Mouse (Mus musculus) neural tube, embryonic 11.5 days (tissue): ENCODE measurements around the gene Lrg1. TPM values are rescaled to one million over a fixed set of nuclear protein-coding genes. Genes with fewer than 3 reads are reported as not detected.

Source experiments
- ATAC-seq: fragments of 200-750 bp; cut with Nextera tagmentation; 2 replicates; pipeline ENCODE4 v1.8.0; 2017; ENCODE audit warnings: moderate number of reproducible peaks, mild to moderate bottlenecking, moderate TSS enrichment, moderate library complexity; ENCODE audit not compliant: insufficient read depth, low FRiP score, low TSS enrichment
- DNase-seq: peaks from one replicate; pipeline ENCODE4 v3.0.0-alpha.2; 2015; ENCODE audit warnings: low spot score
- H3K27ac ChIP-seq: fragments of 300-500 bp; sonication (generic); 2 replicates; pipeline ENCODE4 v1.5.1; 2014; ENCODE audit warnings: low read depth, mild to moderate bottlenecking, low read length
- H3K27me3 ChIP-seq: fragments of 300-500 bp; sonication (generic); 2 replicates; pipeline ENCODE4 v1.6.1; 2014; ENCODE audit warnings: mild to moderate bottlenecking, low read length, mixed read lengths; ENCODE audit not compliant: control insufficient read depth, insufficient read depth
- H3K36me3 ChIP-seq: fragments of 300-500 bp; sonication (generic); 2 replicates; pipeline ENCODE4 v1.6.1; 2014; ENCODE audit warnings: mild to moderate bottlenecking, low read length, moderate library complexity, mixed read lengths; ENCODE audit not compliant: control insufficient read depth, insufficient read depth
- H3K4me1 ChIP-seq: fragments of 300-500 bp; sonication (generic); 2 replicates; pipeline ENCODE4 v1.6.1; 2014; ENCODE audit warnings: low read length, mixed read lengths; ENCODE audit not compliant: control insufficient read depth, insufficient read depth
- H3K4me2 ChIP-seq: fragments of 300-500 bp; sonication (generic); 2 replicates; pipeline ENCODE4 v1.6.1; 2014; ENCODE audit warnings: low read depth, mild to moderate bottlenecking, moderate library complexity
- H3K4me3 ChIP-seq: fragments of 300-500 bp; sonication (generic); 2 replicates; pipeline ENCODE4 v1.5.1; 2014; ENCODE audit warnings: low read depth, low read length
- H3K9ac ChIP-seq: fragments of 300-500 bp; sonication (generic); 2 replicates; pipeline ENCODE4 v1.6.1; 2014; ENCODE audit warnings: mild to moderate bottlenecking, low read length
- H3K9me3 ChIP-seq: fragments of 300-500 bp; sonication (generic); 2 replicates; pipeline ENCODE4 v1.6.1; 2016; ENCODE audit warnings: low read length; ENCODE audit not compliant: control insufficient read depth
- WGBS: fragments of 180-500 bp; shearing (Covaris S2); extraction: QIAGEN DNeasy Blood & Tissue Kit; methylation state at CpG from one replicate; pipeline ENCODE4 v1.1.7; 2014; 5-methylcytosine and 5-hydroxymethylcytosine counted together
- polyA plus RNA-seq: library from polyadenylated mRNA; unstranded; fragments of >200 nt; fragmentation: Nextera tagmentation; extraction: Ambion mirVana; gene quantifications from 2 replicates; pipeline ENCODE4 v1.2.1, GENCODE M21; 2014

The Lrg1 gene
- polyA plus RNA-seq = not detected in 2 replicates

GRCm38 (mm10) chr17:56121826-56122225, at the start of gene Lrg1:
Lrg1 (minus strand) TSS chr17:56122001.
- no peak within 1 kb of the TSS for H3K4me2 ChIP-seq
- no peak for DNase-seq
- 63% methylated on average over 2 of the region's 2 CpGs for WGBS
- H3K9me3 ChIP-seq = peaks cover 10% of the 10 kb centered on the region
- no peak within 1 kb of the TSS for H3K4me3 ChIP-seq
- peaks cover 65% of the 10 kb centered on the region for H3K27me3 ChIP-seq
- no peak within 1 kb of the TSS for H3K9ac ChIP-seq
- H3K27ac ChIP-seq = no peak within 1 kb of the TSS
- no peaks in the 10 kb centered on the region; the same call in 1 of the 2 replicates for H3K36me3 ChIP-seq
- H3K4me1 ChIP-seq = peaks cover 7% of the 10 kb centered on the region; the same call in 1 of the 2 replicates
- ATAC-seq = no peak

GRCm38 (mm10) chr17:56171456-56171855, 49.7 kb upstream of the Lrg1 start:
- H3K36me3 ChIP-seq = peaks cover under 1% of the 10 kb centered on the region; the same call in 1 of the 2 replicates
- peaks cover 7% of the 10 kb centered on the region; the same call in 1 of the 2 replicates for H3K4me1 ChIP-seq
- 82% methylated on average over 9 of the region's 9 CpGs for WGBS
- no peak overlapping the region for H3K4me2 ChIP-seq
- DNase-seq (no peak), ATAC-seq (no peak)
- H3K9ac ChIP-seq = no peak overlapping the region
- no peak overlapping the region for H3K27ac ChIP-seq
- no peaks in the 10 kb centered on the region for H3K27me3 ChIP-seq
- no peaks in the 10 kb centered on the region for H3K9me3 ChIP-seq
- no peak overlapping the region for H3K4me3 ChIP-seq

GRCm38 (mm10) chr17:56170636-56171035, 48.8 kb upstream of the Lrg1 start:
- WGBS = 33% methylated on average over 10 of the region's 10 CpGs
- Histone ChIP-seq H3K4me1 (peaks cover 7% of the 10 kb centered on the region; the same call in 1 of the 2 replicates), H3K4me3 (no peak overlapping the region), H3K36me3 (no peaks in the 10 kb centered on the region; the same call in 1 of the 2 replicates), H3K9me3 (no peaks in the 10 kb centered on the region), H3K27me3 (no peaks in the 10 kb centered on the region), H3K9ac (0 out of 2 replicates have a peak overlapping the region, but pooled peaks have one; percentile 0), H3K4me2 (no peak overlapping the region), H3K27ac (peak overlapping the region; percentile 31; the same call in 1 of the 2 replicates)
- DNase-seq (peak; percentile 38), ATAC-seq (no peak)

- Histone ChIP-seq H3K36me3 (no peaks in the 10 kb centered on the region), H3K9me3 (no peaks in the 10 kb centered on the region), H3K4me2 (no peak overlapping the region), H3K4me3 (no peak overlapping the region), H3K9ac (no peak overlapping the region), H3K27ac (no peak overlapping the region), H3K27me3 (no peaks in the 10 kb centered on the region), H3K4me1 (peaks cover 10% of the 10 kb centered on the region)
- 62% methylated on average over 6 of the region's 6 CpGs for WGBS
- DNase-seq = no peak
- no peak for ATAC-seq
Observed at GRCm38 (mm10) chr17:56169830-56170229, 48.0 kb upstream of the Lrg1 start.

- Histone ChIP-seq H3K4me2 (no peak overlapping the region), H3K36me3 (no peaks in the 10 kb centered on the region), H3K27me3 (no peaks in the 10 kb centered on the region), H3K9ac (no peak overlapping the region), H3K27ac (peak overlapping the region; percentile 44; the same call in 1 of the 2 replicates), H3K9me3 (no peaks in the 10 kb centered on the region), H3K4me3 (no peak overlapping the region), H3K4me1 (peaks cover 14% of the 10 kb centered on the region)
- DNase-seq (peak; percentile 44), ATAC-seq (no peak)
- WGBS = 45% methylated on average over 11 of the region's 11 CpGs
Observed at GRCm38 (mm10) chr17:56165671-56166070, 43.9 kb upstream of the Lrg1 start.

GRCm38 (mm10) chr17:56164510-56164909, 42.7 kb upstream of the Lrg1 start:
- WGBS = 84% methylated on average over 3 of the region's 3 CpGs
- Histone ChIP-seq H3K4me2 (no peak overlapping the region), H3K4me1 (peaks cover 10% of the 10 kb centered on the region; the same call in 1 of the 2 replicates), H3K9ac (no peak overlapping the region), H3K9me3 (no peaks in the 10 kb centered on the region), H3K27me3 (0 out of 2 replicates have a peak, but pooled peaks cover 2% of the 10 kb centered on the region), H3K27ac (no peak overlapping the region), H3K4me3 (no peak overlapping the region), H3K36me3 (no peaks in the 10 kb centered on the region)
- DNase-seq = no peak
- no peak for ATAC-seq

- Histone ChIP-seq H3K9ac (no peak overlapping the region; the same call in 1 of the 2 replicates), H3K4me2 (no peak overlapping the region), H3K9me3 (no peaks in the 10 kb centered on the region), H3K4me1 (peaks cover 10% of the 10 kb centered on the region; the same call in 1 of the 2 replicates), H3K4me3 (no peak overlapping the region), H3K27me3 (0 out of 2 replicates have a peak, but pooled peaks cover 2% of the 10 kb centered on the region), H3K36me3 (no peaks in the 10 kb centered on the region), H3K27ac (no peak overlapping the region)
- no peak for DNase-seq
- ATAC-seq = no peak
- WGBS = 87% methylated on average over 6 of the region's 6 CpGs
Observed at GRCm38 (mm10) chr17:56163523-56164102, 41.8 kb upstream of the Lrg1 start.

GRCm38 (mm10) chr17:56162231-56162774, 40.5 kb upstream of the Lrg1 start, which contains the start of gene Tnfaip8l1:
Tnfaip8l1 (plus strand) TSS chr17:56162477.
- Histone ChIP-seq H3K4me1 (peaks cover 10% of the 10 kb centered on the region; the same call in 1 of the 2 replicates), H3K4me3 (peak within 1 kb of the TSS; percentile 35), H3K36me3 (no peaks in the 10 kb centered on the region), H3K27ac (0 out of 2 replicates have a peak within 1 kb of the TSS, but pooled peaks have one; percentile 1), H3K9ac (peak within 1 kb of the TSS; percentile 41), H3K4me2 (peak within 1 kb of the TSS; percentile 68), H3K27me3 (0 out of 2 replicates have a peak, but pooled peaks cover 2% of the 10 kb centered on the region), H3K9me3 (no peaks in the 10 kb centered on the region)
- ATAC-seq = peak; percentile 97
- peak; percentile 93 for DNase-seq
- WGBS = 2% methylated on average over 30 of the region's 30 CpGs
